Mouse (Mus musculus) spleen, postnatal 10 days (tissue): ENCODE results near the gene E330017A01Rik.

Source experiments
- DNase-seq, 2 experiments: peaks; one replicate each; pipeline ENCODE4 v3.0.0; 2021 to 2022; ENCODE audit warnings: low spot score in 2 of 2

E330017A01Rik gene

DNA sequence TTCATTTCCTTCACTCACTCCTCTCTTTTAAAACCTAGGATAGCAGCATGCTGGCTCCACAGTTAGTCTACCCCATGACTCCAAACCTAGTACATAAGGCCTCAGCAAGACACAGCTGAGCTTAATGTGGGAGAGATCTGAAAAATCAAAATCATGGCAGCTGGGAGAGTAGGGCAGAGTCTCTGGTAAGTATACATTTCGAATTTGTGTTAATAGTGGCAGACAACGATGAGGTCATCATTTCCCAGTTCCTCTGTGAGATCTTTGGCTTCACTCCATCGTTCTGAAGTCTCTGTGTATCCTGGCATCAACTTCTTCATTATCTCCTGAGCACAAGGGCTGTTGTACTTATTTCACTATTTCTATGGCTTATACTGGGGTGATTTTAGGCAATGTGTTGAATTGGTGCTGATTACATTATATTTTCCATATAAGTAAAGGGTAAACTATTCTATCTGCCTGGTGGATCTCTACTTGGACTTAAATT is at the start of gene E330017A01Rik:
E330017A01Rik (minus strand) TSS at position 51 of the 487 bp plus-strand sequence.
- no peak for DNase-seq

DNA sequence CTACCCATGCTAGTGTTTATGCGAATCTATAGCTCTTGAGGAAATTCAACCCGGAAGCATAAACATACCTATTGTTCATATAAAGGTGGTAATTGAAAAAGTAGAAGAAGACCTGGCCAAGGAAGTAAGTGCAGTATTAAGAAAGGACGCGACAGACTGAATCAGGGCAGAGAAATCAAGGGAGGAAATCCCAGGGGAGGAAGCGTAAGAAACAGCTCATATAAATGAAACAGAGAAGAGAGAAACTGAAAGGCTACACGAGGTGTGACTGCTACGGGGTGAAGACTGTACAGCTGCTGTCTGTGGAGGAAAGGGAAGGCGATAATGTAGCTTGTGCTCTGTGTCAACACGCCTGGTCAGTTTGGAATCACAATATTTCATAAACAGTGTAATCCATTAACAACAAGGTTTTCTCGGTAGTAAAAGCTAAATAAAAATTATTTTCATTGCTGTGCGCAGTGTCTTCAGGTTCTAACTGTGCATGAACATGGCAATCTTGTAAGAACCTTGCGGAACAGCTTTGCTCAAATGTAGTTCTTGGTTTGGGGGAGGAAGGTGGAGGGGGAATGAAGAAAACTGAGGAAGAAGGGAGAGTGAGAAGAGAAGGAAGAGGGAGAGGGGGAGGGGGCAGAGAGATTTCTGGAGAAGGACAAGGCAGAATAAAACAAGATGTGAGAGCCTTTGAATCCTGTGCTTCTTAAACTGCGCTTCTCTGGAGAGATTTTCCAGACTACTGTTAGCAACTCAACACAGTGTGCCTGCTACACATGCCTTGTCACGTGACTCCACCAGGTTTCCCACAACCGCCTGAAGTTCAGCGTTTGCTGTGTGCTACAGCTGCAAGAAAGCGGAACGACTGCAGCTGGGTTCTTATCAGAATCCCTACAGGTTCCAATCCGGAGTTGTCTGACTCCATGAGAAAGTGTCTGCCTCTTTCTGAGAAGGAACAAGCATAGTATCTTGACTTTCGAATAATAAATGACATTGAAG is 47.3 kb upstream of the E330017A01Rik start:
- DNase-seq = no peak

DNA sequence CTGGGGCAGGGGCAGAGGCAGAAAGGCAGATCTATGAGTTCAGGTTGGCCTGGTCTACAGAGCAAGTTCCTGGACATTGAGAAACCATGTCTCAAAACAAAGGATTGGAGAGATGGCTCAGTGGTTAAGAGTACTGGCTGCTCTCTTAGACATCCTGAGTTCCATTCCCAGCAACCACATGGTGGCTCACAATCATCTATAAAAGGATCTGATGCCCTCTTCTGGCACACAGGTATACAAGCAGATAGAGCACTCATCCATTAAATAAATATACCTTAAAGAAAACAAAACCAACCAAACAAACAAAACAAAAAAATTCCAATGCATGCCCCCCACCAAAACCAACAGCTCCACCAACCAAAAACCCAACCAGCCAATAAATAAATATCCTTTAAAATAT is 46.0 kb upstream of the E330017A01Rik start:
- DNase-seq = no peak

DNA sequence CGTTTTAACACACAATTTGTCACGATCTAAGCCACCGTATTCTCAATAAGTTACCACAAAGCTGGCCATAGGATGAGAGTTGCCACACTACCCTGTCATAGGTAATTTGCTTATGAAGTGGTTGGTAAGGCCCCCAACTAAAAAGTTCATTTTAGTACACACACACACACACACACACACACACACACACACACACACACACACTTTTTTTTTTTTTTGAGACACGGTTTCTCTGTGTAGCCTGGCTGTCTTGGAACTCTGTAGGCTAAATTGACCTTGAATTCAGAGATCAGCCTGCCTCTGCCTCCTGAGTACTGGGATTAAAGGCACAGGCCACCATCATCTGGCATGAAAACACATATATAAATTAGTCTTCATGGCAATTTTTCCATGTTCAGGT is 45.4 kb upstream of the E330017A01Rik start:
- no peak for DNase-seq

GRCm38 (mm10) chr16:58682870-58683269 is 44.3 kb upstream of the E330017A01Rik start:
- no peak for DNase-seq

DNA sequence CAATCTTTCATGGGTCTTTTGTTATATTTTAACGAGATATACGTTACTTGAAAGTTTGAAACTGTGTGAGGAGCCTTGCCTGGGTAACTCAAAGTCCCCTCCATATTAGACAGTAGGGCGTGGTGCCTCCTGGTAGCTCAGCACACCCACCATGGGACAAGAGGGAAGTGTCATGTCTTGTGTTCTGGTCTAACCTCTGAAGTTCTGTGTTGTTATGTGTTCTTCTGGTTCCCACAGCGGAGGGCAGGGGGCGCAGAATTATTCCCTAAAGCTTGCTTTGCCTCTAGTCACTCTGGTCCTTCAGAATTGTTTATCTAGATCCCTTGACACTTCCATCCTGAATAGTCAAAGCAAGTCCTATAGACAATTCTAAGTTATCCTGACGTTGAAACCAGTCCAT is 43.5 kb upstream of the E330017A01Rik start:
- DNase-seq = no peak

DNA sequence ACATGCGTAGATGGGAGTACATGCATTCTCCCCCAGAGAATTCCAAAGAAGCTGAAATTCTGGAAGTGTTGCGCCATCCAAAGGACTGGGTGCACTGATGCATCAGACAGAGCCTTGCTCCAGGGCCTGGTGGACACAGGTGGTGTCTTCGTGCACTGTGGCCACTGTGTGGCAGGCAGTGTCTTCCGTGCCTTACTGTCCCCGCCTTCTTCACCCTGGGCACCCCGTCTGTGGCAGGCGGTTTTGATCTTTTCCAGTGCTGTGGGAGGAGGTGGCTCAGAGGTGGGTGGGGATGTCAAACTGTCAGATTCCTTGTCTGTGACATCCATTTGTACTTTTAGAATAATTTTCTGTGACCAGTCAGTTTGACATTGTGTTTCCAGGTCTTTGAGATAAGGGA is 40.1 kb upstream of the E330017A01Rik start:
- no peak for DNase-seq

DNA sequence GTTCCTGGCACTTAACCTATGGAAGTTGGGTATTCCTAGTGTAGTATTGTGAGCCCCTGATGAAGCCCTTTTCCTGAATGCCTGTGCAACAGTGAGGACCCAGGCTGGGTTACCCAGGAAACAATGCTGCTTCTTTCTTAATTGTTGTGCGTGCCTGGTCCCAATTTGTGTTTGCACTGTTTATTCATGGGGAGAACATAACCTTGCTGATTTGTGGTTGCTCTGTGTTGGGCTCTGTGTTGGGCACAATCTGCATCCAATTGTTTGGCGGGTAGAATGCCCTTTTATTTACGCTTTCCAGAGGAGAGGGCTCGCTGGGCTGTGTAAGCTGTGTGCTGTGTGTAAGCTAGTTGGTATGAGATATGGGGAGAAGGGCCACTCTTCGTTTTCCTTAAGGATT is 39.0 kb upstream of the E330017A01Rik start:
- no peak for DNase-seq

GRCm38 (mm10) chr16:58676633-58677032 is 38.1 kb upstream of the E330017A01Rik start:
- no peak for DNase-seq

DNA sequence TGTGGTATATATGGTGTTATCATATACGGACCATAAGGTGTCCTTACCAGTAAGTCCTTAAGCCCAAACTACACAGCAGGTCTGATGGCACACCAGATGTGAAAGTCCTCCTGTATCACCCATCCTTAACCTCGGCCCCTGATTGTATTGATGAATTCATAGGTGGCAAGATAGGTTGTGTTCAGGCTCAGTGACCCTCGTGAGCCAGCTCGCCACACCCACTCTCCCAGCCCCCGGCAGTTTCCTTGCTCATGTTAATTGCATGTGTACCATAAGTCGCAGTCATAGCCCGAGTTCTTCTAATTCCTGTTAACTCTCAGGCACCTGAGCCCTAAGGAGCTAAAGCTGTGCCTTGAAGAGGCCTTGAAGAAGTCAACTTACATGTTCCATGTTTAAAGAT is 37.6 kb upstream of the E330017A01Rik start:
- DNase-seq = no peak

- DNase-seq = no peak
Measured at GRCm38 (mm10) chr16:58675256-58675655, 36.7 kb upstream of the E330017A01Rik start.

- DNase-seq = no peak
Measured at GRCm38 (mm10) chr16:58673811-58674410, 35.4 kb upstream of the E330017A01Rik start.

GRCm38 (mm10) chr16:58672396-58672795 is 33.9 kb upstream of the E330017A01Rik start:
- DNase-seq = peak in 1 of 2 experiments; percentile 20

DNA sequence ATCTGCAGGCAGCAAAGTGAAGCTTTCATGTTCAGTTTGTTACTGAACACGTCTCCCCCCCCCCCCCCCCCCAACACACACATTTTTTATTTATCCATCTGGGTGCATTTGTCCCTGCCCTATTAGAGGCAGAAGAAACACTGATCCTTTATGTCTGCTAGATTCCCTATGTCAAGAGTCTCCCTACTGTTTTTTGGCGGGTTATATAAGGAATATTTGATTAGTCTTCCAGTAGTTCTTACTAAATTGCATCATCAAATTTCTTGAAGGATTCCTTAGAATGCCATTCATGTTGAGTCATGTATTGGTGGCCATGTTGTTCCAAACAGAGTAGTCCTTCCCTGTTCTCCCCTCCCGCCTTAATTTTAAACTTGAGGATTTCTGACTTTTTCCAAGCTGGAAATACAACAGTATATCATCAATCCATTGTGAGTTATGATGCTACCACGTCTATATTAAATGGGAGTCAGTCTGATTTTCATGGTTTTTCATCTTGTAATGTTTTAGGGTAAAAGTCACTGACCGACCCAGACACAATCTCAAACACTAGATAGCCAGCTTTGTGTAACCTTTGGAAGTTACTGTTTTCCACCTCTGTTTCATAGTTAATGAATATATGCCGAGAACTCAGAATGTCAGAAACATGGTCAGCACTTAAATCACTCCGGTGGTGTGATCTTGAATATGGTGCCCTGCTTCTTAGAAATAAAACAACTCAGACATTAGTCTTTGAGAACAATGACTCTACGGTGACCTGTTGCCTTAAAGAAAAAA is 32.9 kb upstream of the E330017A01Rik start:
- DNase-seq = no peak

DNA sequence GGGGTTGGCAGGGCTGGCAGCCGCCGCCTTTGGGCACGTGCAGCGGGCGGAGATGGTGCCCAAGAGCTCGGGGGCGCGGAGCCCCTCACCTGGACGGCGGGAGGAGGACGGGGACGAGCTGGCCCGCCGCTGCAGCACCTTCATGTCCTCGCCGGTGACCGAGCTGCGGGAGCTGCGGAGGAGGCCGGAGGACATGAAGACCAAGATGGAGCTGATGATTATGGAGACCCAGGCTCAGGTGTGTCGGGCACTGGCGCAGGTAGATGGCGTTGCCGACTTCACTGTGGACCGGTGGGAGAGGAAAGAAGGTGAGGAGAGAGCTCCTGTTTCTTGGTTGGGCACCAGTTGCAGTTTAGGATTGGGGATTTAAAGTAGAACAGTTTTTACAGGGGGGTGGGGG is 32.1 kb upstream of the E330017A01Rik start:
- no peak for DNase-seq

DNA sequence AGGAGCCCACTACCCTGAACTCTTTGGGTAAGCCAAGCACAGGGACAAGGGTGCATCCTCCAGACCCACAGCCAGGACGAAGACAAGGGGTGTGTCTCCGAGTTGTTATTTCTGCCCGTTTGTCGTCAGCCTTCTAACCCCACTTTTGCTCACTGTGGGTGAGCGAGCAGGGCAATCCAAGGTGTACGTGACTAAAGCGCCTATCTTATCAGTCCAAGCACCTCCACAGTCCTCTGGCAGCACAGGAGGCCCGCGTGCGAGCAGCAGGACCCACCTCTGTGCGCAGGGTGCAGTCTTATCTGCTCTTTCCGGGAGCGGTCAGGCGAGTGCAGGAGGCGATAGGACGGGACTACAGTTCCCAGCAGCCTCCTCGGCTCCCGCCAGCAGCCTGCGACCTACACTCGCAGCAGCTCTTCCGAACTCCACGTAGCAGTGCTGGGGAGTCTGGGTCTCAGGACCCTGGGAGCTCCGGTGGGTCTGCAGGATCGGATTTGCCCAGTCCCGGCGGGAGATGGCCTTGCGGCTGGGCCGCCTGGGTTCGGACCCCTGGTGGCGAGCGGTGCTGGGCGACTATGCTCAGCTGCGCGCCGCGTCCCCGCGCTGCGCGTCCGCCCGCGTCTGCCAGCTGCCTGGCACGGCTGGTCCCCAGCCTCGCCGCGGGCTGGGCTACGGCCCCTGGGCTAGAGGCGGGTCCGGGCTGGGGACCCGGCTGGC is 31.5 kb upstream of the E330017A01Rik start, which contains the start of gene Cpox:
Cpox (plus strand) TSS at position 376 of the 714 bp plus-strand sequence.
- peak; percentile 90 for DNase-seq

- DNase-seq = peak; percentile 41 to 55
Measured at GRCm38 (mm10) chr16:58669264-58669663, 30.7 kb upstream of the E330017A01Rik start.

DNA sequence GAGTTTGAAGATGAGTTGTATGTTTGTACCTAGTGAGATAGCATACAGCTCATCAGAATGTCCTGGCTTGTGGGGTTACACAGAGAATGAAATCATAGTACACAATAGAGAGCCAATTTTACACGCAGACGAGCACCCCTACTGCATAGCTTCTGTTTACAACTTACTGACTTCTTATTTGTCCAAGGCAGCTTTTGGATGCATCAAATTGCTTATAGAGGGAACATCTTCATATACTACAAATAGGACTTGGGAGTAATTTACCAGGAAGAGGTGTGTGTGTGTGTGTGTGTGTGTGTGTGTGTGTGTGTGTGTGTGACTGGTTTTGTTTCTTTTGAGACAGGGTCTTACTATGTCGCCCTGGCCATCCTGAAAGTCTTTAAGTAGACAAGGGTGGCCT is 30.0 kb upstream of the E330017A01Rik start:
- peak in 1 of 2 experiments; percentile 23 for DNase-seq

- peak in 1 of 2 experiments; percentile 6 for DNase-seq
Measured at GRCm38 (mm10) chr16:58666681-58667080, 28.1 kb upstream of the E330017A01Rik start.

DNA sequence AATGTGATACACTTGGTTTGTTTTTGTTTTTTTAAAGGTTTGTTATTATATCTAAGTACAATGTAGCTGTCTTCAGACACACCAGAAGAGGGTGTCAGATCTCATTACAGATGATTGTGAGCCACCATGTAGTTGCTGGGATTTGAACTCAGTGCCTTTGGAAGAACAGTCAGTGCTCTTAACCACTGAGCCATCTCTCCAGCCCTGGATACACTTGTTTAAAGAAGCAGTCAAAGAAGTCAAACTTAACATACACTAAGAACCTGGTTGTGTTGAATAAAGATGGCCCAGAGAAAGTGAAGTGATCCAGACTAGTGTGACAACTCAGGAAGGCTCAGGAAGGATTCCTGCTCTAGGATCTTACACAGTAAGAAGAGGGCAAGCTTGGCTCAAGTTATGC is 26.6 kb upstream of the E330017A01Rik start:
- peak in 1 of 2 experiments; percentile 5 for DNase-seq

DNA sequence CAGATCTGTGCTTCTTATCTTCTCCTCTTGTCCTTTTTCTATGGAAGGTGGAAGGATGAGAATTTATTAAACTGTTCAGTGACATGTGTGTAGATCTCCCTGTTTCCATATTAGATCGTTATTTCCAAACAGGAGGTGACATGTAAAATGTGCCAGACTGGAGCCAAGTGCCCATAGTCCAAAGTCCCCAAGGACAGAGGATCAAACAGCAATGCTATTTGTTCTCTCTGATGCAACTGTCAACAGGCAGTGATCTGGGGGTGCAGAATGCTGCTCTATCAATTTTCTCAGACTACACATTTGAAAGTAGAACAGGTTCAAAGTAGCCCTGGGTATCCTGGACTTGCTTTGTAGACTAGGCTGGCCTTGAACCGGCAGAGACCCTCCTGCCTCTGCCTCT is 25.3 kb upstream of the E330017A01Rik start:
- DNase-seq = no peak
